Mouse (Mus musculus): ENCODE results near the gene Kcnd1.
A peak's percentile ranks its signal among the peaks of the same experiment; 100 is the strongest.

Kcnd1 gene

DNA sequence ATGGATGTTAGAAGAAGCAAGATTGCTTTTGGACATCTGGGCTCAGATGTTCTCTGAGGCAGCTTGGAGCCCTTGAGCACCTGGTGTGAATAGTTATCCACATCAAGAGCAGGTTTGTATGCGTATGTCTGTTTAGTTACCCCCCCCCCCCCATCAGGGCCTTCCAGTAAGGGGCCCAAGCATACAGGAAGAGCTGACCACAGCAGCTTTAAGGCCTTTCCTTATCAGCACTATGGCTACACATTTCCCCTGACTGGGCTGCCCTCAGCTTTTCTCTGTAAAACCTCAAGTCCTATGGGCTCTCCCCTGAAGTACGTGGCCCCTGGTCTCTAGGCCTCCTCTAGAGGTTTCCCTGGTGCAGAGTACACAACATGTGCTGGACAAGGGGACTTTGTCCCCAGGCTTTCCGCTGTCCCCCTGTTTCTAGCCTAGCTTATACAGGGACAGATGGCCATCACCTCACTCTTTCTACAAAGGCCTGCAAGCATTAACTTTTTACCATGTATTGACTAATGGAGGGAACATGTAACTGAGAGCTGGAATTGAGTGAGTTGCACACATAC lies 37.2 kb downstream of the Kcnd1 start:
- peak in 1 of 2 experiments; percentile 19 for DNase-seq (ENCODE audit: low spot score in 2 of 2)

DNA sequence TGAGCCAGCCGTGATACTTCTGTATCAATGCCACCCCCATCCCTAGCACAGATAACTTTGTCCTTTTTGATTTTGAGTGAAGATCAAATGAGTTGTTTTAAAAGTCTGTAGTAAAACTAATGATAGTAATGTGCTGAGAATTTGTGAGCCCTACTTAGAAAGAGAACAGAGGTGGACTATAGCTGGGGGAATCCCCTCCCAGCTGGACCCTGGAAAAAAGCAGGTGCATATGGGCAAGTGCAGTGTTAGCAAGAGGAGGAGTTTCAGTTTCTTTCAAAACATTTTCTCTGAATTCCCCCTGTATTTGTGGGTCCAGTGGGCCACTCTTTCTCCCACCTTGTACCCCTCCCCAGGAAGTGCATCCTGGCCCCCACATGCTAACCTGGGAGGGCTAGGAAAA lies 41.1 kb downstream of the Kcnd1 start:
- DNase-seq (ENCODE audit: low spot score in 2 of 2) = no peak

DNA sequence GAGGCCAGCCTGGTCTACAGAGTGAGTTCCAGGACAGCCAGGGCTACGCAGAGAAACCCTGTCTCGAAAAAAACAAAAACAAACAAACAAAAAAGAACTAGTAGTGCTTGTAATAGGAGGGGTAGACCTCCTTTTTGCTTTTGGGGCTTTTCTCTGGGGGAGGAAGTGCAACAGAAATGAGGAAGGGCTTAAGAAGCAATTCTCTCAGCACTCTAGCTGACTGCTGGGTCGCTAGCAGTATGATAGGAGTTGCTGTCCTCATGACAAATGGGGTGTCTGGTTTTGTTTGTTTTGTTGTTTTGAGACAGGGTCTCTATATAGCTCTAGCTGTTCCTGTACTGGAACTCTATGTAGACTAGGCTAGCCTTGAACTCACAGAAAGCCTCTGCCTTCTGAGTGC lies 42.5 kb downstream of the Kcnd1 start:
- DNase-seq (ENCODE audit: low spot score in 2 of 2) = peak in 1 of 2 experiments; percentile 17

- peak; percentile 42 to 49 for DNase-seq (ENCODE audit: low spot score in 2 of 2)
Observed at GRCm38 (mm10) chrX:7865343-7865742, 43.3 kb downstream of the Kcnd1 start.

DNA sequence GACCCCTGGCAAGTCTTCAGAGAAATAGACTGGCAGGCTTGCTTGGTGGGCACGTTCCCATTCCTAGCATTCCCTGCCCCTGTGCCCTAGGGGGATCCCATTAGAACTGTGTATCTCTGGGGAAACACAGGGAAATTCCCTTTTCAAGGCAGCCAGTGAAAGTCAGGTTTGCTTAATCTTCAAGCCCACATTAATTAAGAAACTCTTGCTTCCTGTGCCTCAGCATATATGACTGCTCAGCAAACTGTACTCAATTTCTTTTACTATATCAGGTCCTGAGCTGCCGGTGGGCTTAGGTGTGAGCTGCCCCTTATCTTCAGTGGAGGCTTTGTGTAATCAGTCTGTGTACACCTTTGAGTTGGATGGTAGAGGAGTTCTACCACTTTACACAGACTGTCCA lies 43.7 kb downstream of the Kcnd1 start:
- peak in 1 of 2 experiments; percentile 12 for DNase-seq (ENCODE audit: low spot score in 2 of 2)

GRCm38 (mm10) chrX:7867141-7867540 lies 45.1 kb downstream of the Kcnd1 start:
- no peak for DNase-seq (ENCODE audit: low spot score in 2 of 2)

DNA sequence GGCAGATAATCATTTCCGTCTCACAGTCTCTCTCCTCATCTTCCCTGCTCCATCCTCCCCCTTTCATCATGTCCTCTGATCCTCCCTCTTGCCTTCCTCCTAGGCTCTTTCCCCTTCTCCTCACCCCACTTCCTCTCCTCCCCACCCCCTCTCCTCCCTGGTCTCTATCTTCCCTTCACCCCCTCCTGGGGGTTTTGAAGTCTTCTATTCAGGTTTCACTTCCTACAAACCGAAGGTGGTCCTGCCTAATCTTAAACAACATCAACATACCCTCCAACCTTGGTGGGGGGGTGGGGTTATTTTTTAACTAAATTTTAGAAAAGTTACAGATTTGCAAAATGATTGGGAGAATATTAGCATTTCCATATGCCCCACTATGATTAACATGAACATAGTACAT lies 46.4 kb downstream of the Kcnd1 start:
- no peak for DNase-seq (ENCODE audit: low spot score in 2 of 2)

GRCm38 (mm10) chrX:7869826-7870225 lies 47.7 kb downstream of the Kcnd1 start:
- no peak for DNase-seq (ENCODE audit: low spot score in 2 of 2)

- peak; percentile 82 to 89 for DNase-seq (ENCODE audit: low spot score in 2 of 2)
Observed at GRCm38 (mm10) chrX:7878007-7878419, 55.9 kb downstream of the Kcnd1 start, which contains the start of gene Pim2. TSS of gene Pim2 (plus strand) at chrX:7878262.

GRCm38 (mm10) chrX:7878495-7878894 lies 56.4 kb downstream of the Kcnd1 start:
- DNase-seq (ENCODE audit: low spot score in 2 of 2) = no peak

- peak; percentile 80 for DNase-seq (ENCODE audit: low spot score in 2 of 2)
Observed at GRCm38 (mm10) chrX:7879819-7880218, 57.7 kb downstream of the Kcnd1 start.

- peak; percentile 78 to 81 for DNase-seq (ENCODE audit: low spot score in 2 of 2)
Observed at GRCm38 (mm10) chrX:7883841-7884567, 61.9 kb downstream of the Kcnd1 start, which contains the start of gene Slc35a2. TSS of gene Slc35a2 (plus strand) at chrX:7884028.
